Mouse (Mus musculus) liver, adult 2 months (tissue): Measurements from ENCODE around the gene Wbp11. TPM values are rescaled to one million over a fixed set of nuclear protein-coding genes. Genes with fewer than 3 reads are reported as not detected.

Experiments used
- DNase-seq: peaks from one replicate; pipeline ENCODE4 v3.0.0-alpha.2; 2011; ENCODE audit warnings: low read depth, low spot score; ENCODE audit errors: extremely low read depth
- H3K27ac ChIP-seq: fragments of 200-500 bp; replicated peaks from 2 replicates; pipeline ENCODE4 v1.5.1; 2012; ENCODE audit warnings: low read depth, mild to moderate bottlenecking, control low read depth, inconsistent platforms, low read length; ENCODE audit not compliant: insufficient read depth
- H3K27me3 ChIP-seq: fragments of 200-500 bp; 2 replicates; pipeline ENCODE4 v1.6.1; 2012; ENCODE audit warnings: mild to moderate bottlenecking, moderate library complexity, low read length, inconsistent platforms; ENCODE audit not compliant: control insufficient read depth, insufficient read depth
- H3K36me3 ChIP-seq: fragments of 200-500 bp; 2 replicates; pipeline ENCODE4 v1.6.1; 2012; ENCODE audit warnings: low read length, inconsistent platforms; ENCODE audit not compliant: control insufficient read depth, insufficient read depth
- H3K4me1 ChIP-seq: fragments of 200-500 bp; 2 replicates; pipeline ENCODE4 v1.6.1; 2011; ENCODE audit warnings: low read length; ENCODE audit not compliant: control insufficient read depth, insufficient read depth
- H3K4me3 ChIP-seq: fragments of 200-500 bp; 2 replicates; pipeline ENCODE4 v1.5.1; 2011; ENCODE audit warnings: low read depth, mild to moderate bottlenecking, control low read depth, low read length, moderate library complexity; ENCODE audit not compliant: insufficient read depth
- H3K79me2 ChIP-seq: fragments of 200-500 bp; 2 replicates; pipeline ENCODE4 v1.6.1; 2012; ENCODE audit warnings: inconsistent platforms, mild to moderate bottlenecking, low read length, moderate library complexity; ENCODE audit not compliant: control insufficient read depth, insufficient read depth
- H3K9ac ChIP-seq: fragments of 200-500 bp; 2 replicates; pipeline ENCODE4 v1.6.1; 2012; ENCODE audit warnings: low read depth, mild to moderate bottlenecking, control low read depth, inconsistent platforms, low read length
- CTCF ChIP-seq: fragments of 200-500 bp; IDR thresholded peaks from 2 replicates; pipeline ENCODE4 v1.5.1; 2011; ENCODE audit warnings: low read depth, low read length, control low read depth
- POLR2A ChIP-seq: fragments of 200-500 bp; IDR thresholded peaks from 2 replicates; pipeline ENCODE4 v1.6.1; 2011; ENCODE audit warnings: low read length, control low read depth; ENCODE audit not compliant: insufficient read depth; ENCODE audit errors: extremely low read depth
- WGBS: fragments of 180-500 bp; shearing (Covaris S2); methylation state at CpG from one replicate; pipeline ENCODE4 v1.1.7; 2018; 5-methylcytosine and 5-hydroxymethylcytosine counted together
- polyA plus RNA-seq: library from polyadenylated mRNA; depleted of rRNA; stranded (reverse); fragments of >200 nt; gene quantifications from 2 replicates; pipeline ENCODE4 v1.2.3, GENCODE M21; 2012
- total RNA-seq: library from RNA; depleted of rRNA; stranded (reverse); fragments of >200 nt; gene quantifications from 2 replicates; pipeline ENCODE4 v1.2.3, GENCODE M21; 2014

Wbp11 gene
- total and polyA plus RNA-seq, 2 experiments, result 6.6 to 18.0 TPM

- Histone ChIP-seq H3K4me3 (peak overlapping the region; percentile 87), H3K27ac (peak overlapping the region; percentile 69; the same call in 1 of the 2 replicates), H3K79me2 (no peaks in the 10 kb centered on the region; the same call in 1 of the 2 replicates), H3K27me3 (no peaks in the 10 kb centered on the region), H3K4me1 (peaks cover 11% of the 10 kb centered on the region), H3K36me3 (peaks cover 6% of the 10 kb centered on the region; the same call in 1 of the 2 replicates), H3K9ac (peak overlapping the region; percentile 88)
- peak; percentile 72 for DNase-seq
- no peak for TF ChIP-seq POLR2A
- no peak for TF ChIP-seq CTCF
- WGBS, result 11% methylated on average over 14 of the region's 14 CpGs
These were observed 19.0 kb downstream of the Wbp11 start for GRCm38 (mm10) chr6:136809077-136809476.

GRCm38 (mm10) chr6:136808631-136809046, 19.4 kb downstream of the Wbp11 start:
- H3K4me3 ChIP-seq, result peak overlapping the region; percentile 87
- peak; percentile 31 for DNase-seq
- TF ChIP-seq CTCF, result no peak
- TF ChIP-seq POLR2A, result 0 out of 2 replicates have a peak, but pooled peaks have one; percentile 12
- H3K9ac ChIP-seq, result peak overlapping the region; percentile 88
- no peaks in the 10 kb centered on the region; the same call in 1 of the 2 replicates for H3K79me2 ChIP-seq
- peak overlapping the region; percentile 69 for H3K27ac ChIP-seq
- peaks cover 2% of the 10 kb centered on the region; the same call in 1 of the 2 replicates for H3K36me3 ChIP-seq
- H3K4me1 ChIP-seq, result peaks cover 11% of the 10 kb centered on the region
- H3K27me3 ChIP-seq, result no peaks in the 10 kb centered on the region
- under 1% methylated on average over 28 of the region's 28 CpGs for WGBS

GRCm38 (mm10) chr6:136808014-136808417, 20.0 kb downstream of the Wbp11 start, which contains the start of gene H2afj:
H2afj (plus strand) TSS chr6:136808244.
- peak; percentile 91 for DNase-seq
- WGBS, result under 1% methylated on average over 34 of the region's 34 CpGs
- H3K9ac ChIP-seq, result peak within 1 kb of the TSS; percentile 88
- H3K36me3 ChIP-seq, result no peaks in the 10 kb centered on the region
- H3K4me1 ChIP-seq, result peaks cover 14% of the 10 kb centered on the region
- TF ChIP-seq CTCF (no peak), POLR2A (peak; percentile 76; the same call in 1 of the 2 replicates)
- H3K79me2 ChIP-seq, result no peaks in the 10 kb centered on the region; the same call in 1 of the 2 replicates
- H3K27ac ChIP-seq, result peak within 1 kb of the TSS; percentile 73
- peak within 1 kb of the TSS; percentile 87 for H3K4me3 ChIP-seq
- H3K27me3 ChIP-seq, result no peaks in the 10 kb centered on the region

- no peak for DNase-seq
- 55% methylated on average over 18 of the region's 18 CpGs for WGBS
- peaks cover 14% of the 10 kb centered on the region for H3K4me1 ChIP-seq
These were observed 20.5 kb downstream of the Wbp11 start for GRCm38 (mm10) chr6:136807395-136808013.

GRCm38 (mm10) chr6:136806819-136807218, 21.2 kb downstream of the Wbp11 start:
- 95% methylated on average over 5 of the region's 5 CpGs for WGBS
- H3K4me3 ChIP-seq, result no peak overlapping the region
- no peak for TF ChIP-seq CTCF
- TF ChIP-seq POLR2A, result no peak
- no peaks in the 10 kb centered on the region for H3K27me3 ChIP-seq
- no peaks in the 10 kb centered on the region; the same call in 1 of the 2 replicates for H3K79me2 ChIP-seq
- H3K9ac ChIP-seq, result no peak overlapping the region
- H3K4me1 ChIP-seq, result peaks cover 14% of the 10 kb centered on the region
- no peak overlapping the region for H3K27ac ChIP-seq
- no peak for DNase-seq
- no peaks in the 10 kb centered on the region for H3K36me3 ChIP-seq

More at GRCm38 (mm10) chr6:136807395-136808013, 20.5 kb downstream of the Wbp11 start:
- Histone ChIP-seq H3K27ac (peak overlapping the region; percentile 73), H3K79me2 (no peaks in the 10 kb centered on the region; the same call in 1 of the 2 replicates), H3K36me3 (no peaks in the 10 kb centered on the region), H3K9ac (peak overlapping the region; percentile 54), H3K4me3 (peak overlapping the region; percentile 34), H3K27me3 (no peaks in the 10 kb centered on the region)
- TF ChIP-seq CTCF, result no peak
- no peak for TF ChIP-seq POLR2A

GRCm38 (mm10) chr6:136805409-136805775, 22.6 kb downstream of the Wbp11 start:
- Histone ChIP-seq H3K27ac (no peak overlapping the region), H3K79me2 (no peaks in the 10 kb centered on the region; the same call in 1 of the 2 replicates), H3K27me3 (no peaks in the 10 kb centered on the region), H3K4me1 (peaks cover 14% of the 10 kb centered on the region), H3K36me3 (no peaks in the 10 kb centered on the region), H3K9ac (no peak overlapping the region), H3K4me3 (no peak overlapping the region)
- 75% methylated on average over 1 of the region's 1 CpGs for WGBS
- DNase-seq, result no peak
- TF ChIP-seq CTCF (no peak), POLR2A (no peak)
